Mouse (Mus musculus) neural tube, embryonic 14.5 days (tissue): ENCODE results near the gene Calr4. TPM values are rescaled to one million over a fixed set of nuclear protein-coding genes. Genes with fewer than 3 reads are reported as not detected.

Source experiments
- ATAC-seq: fragments of 200-750 bp; cut with Nextera tagmentation; 2 replicates; pipeline ENCODE4 v1.8.0; 2017; ENCODE audit warnings: low read depth, mild to moderate bottlenecking, moderate TSS enrichment, moderate library complexity
- H3K27ac ChIP-seq: fragments of 300-500 bp; sonication (generic); 2 replicates; pipeline ENCODE4 v1.5.1; 2014; ENCODE audit warnings: low read depth, mild to moderate bottlenecking, control low read depth, low read length, moderate library complexity, mixed read lengths
- H3K27me3 ChIP-seq: fragments of 300-500 bp; sonication (generic); 2 replicates; pipeline ENCODE4 v1.6.1; 2014; ENCODE audit warnings: low read length; ENCODE audit not compliant: control insufficient read depth, insufficient read depth
- H3K36me3 ChIP-seq: fragments of 300-500 bp; sonication (generic); 2 replicates; pipeline ENCODE4 v1.6.1; 2014; ENCODE audit warnings: low read length, mixed read lengths; ENCODE audit not compliant: control insufficient read depth, insufficient read depth
- H3K4me1 ChIP-seq: fragments of 300-500 bp; sonication (generic); 2 replicates; pipeline ENCODE4 v1.6.1; 2014; ENCODE audit warnings: low read length; ENCODE audit not compliant: control insufficient read depth, insufficient read depth
- H3K4me2 ChIP-seq: fragments of 300-500 bp; sonication (generic); 2 replicates; pipeline ENCODE4 v1.6.1; 2014; ENCODE audit warnings: mild to moderate bottlenecking, low read depth, low read length, control low read depth
- H3K4me3 ChIP-seq: fragments of 300-500 bp; sonication (generic); 2 replicates; pipeline ENCODE4 v1.5.1; 2014; ENCODE audit warnings: low read depth, low read length, control low read depth, mixed read lengths
- H3K9ac ChIP-seq: fragments of 300-500 bp; sonication (generic); replicated peaks from 2 replicates; pipeline ENCODE4 v1.6.1; 2014; ENCODE audit warnings: low read depth, mild to moderate bottlenecking, control low read depth, low read length, mixed read lengths
- H3K9me3 ChIP-seq: fragments of 300-500 bp; sonication (generic); 2 replicates; pipeline ENCODE4 v1.6.1; 2016; ENCODE audit warnings: low read length; ENCODE audit not compliant: control insufficient read depth
- WGBS: fragments of 180-500 bp; shearing (Covaris S2); extraction: QIAGEN DNeasy Blood & Tissue Kit; methylation state at CpG from one replicate; pipeline ENCODE4 v1.1.7; 2014; 5-methylcytosine and 5-hydroxymethylcytosine counted together
- polyA plus RNA-seq: library from polyadenylated mRNA; unstranded; fragments of >200 nt; fragmentation: Nextera tagmentation; extraction: Ambion mirVana; gene quantifications from 2 replicates; pipeline ENCODE4 v1.2.1, GENCODE M21; 2014

The Calr4 gene
- polyA plus RNA-seq, 1 experiment from 2014 or later = 1.6 TPM

DNA sequence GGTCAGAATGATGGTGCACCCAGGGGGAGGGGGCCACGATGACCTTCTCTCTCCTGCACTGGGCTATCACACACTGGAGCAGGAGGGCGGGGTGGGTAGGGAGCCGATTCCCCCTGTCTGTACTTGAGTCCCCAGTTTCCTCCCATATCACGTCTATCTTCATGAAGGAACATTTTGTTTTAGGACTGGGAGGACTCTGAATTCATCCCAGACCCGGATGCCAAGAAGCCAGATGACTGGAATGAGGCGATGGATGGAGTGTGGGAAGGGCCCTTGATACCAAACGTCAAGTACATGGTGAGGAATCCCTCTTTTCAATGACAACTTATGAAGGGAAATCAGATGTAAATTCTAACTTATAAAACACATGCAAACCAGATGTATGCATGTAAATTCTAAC is 10.2 kb downstream of the Calr4 start:
- no peaks in the 10 kb centered on the region for H3K36me3 ChIP-seq
- no peaks in the 10 kb centered on the region for H3K4me1 ChIP-seq
- 82% methylated on average over 7 of the region's 7 CpGs for WGBS
- H3K27ac ChIP-seq = no peak overlapping the region
- H3K27me3 ChIP-seq = no peaks in the 10 kb centered on the region
- no peak overlapping the region for H3K4me2 ChIP-seq
- H3K9ac ChIP-seq = no peak overlapping the region
- H3K4me3 ChIP-seq = no peak overlapping the region
- ATAC-seq = no peak
- H3K9me3 ChIP-seq = no peaks in the 10 kb centered on the region

DNA sequence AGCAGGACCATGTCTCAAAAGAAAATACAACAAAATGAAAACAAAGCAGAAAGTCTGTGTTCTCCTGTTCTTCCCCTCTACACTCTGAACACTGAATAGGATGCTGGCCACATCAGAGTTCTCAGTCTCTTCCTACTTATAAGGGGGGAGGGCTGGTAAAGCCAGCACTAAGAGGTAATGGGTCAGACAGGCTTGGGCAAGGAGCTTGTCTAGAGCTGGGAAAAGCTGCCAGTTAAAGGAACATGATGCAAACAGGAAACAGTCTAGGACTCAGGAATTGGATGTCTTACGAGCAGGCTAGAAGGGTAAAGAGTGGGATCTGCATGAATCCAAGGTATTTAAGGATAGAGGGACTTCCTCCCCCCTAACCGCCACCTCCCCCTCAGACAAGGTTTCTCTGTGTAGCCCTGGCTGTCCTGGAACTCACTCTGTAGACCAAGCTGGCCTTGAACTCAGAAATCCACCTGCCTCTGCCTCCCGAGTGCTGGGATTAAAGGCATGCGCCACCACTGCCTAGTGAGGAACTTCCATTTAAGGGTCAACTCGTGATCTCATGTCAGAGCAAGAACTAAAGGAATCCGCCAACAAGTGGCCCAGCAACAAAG is 10.8 kb downstream of the Calr4 start:
- whole genome bisulfite sequencing = 91% methylated on average over 6 of the region's 6 CpGs
- Histone ChIP-seq H3K9ac (no peak overlapping the region), H3K27ac (no peak overlapping the region), H3K4me2 (no peak overlapping the region), H3K4me3 (no peak overlapping the region), H3K36me3 (no peaks in the 10 kb centered on the region), H3K9me3 (no peaks in the 10 kb centered on the region), H3K4me1 (no peaks in the 10 kb centered on the region), H3K27me3 (no peaks in the 10 kb centered on the region)
- no peak for ATAC-seq

DNA sequence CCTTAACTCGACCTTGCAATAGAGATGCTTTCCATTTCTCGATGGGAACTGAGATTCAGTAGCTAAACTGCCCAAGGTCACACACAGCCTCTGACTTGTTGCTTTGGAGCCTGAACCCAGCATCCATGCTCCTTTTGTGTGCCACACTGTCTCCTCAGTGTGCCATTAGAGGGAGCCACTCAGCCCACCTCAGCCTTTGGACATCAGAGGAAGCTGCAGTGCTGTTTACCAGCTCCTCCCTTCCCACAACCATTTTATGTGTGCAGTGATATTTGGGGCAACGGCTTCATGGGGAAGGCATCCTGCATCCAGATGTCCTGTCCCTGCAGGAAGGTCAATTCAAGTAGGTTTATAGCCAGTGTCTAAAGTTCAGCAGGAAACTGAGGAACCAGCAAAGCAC is 17.3 kb downstream of the Calr4 start:
- WGBS = 46% methylated on average over 3 of the region's 3 CpGs
- H3K4me2 ChIP-seq = no peak overlapping the region
- H3K36me3 ChIP-seq = no peaks in the 10 kb centered on the region
- H3K4me3 ChIP-seq = no peak overlapping the region
- H3K4me1 ChIP-seq = no peaks in the 10 kb centered on the region
- H3K27me3 ChIP-seq = no peaks in the 10 kb centered on the region
- no peak overlapping the region for H3K9ac ChIP-seq
- ATAC-seq = no peak
- H3K27ac ChIP-seq = no peak overlapping the region
- H3K9me3 ChIP-seq = no peaks in the 10 kb centered on the region

DNA sequence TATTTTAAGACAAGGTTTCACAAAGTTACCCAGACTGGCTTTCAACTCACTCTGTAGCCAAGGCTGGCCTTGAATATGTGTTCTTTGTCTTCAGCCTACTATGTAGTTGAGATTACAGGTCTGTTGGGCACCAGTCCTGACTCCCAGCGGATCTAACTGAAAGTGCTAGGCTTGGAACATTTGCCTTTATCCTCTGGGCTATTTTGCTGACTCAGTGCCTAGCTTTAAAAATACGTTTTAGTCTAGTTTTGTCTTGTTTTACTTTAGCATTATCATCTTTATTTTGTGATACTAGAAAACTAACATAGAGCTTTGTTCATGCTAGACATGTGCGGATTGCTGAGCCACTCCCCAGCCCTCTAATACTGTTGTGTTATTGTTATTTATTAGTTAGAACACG is 17.9 kb downstream of the Calr4 start:
- WGBS = 87% methylated on average over 4 of the region's 4 CpGs
- Histone ChIP-seq H3K4me3 (no peak overlapping the region), H3K9ac (no peak overlapping the region), H3K27me3 (no peaks in the 10 kb centered on the region), H3K4me2 (no peak overlapping the region), H3K27ac (no peak overlapping the region), H3K9me3 (no peaks in the 10 kb centered on the region), H3K36me3 (no peaks in the 10 kb centered on the region), H3K4me1 (no peaks in the 10 kb centered on the region)
- no peak for ATAC-seq

DNA sequence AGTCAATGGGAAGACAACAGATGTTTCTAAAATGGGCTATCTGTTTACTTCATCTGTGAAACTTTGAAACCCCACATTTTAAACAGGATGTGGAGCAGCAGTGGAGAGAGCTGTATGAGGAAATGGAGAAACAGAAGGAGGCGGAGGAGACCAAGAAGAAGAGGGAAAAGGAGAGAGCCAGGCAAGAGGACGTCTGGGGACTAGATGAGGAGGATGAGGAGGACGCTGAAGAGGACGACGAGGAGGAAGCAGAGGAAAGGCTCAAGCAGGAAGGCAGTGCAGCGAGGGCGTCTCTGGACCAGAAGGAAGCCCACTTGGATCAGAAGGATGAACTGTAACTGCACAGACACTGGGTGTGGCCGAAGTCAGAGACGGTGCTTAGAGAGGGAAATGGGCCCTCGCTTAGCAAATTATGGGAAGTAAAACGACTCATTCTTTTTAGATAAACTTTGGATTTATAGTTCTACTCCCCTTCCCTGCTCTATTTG is 19.4 kb downstream of the Calr4 start:
- no peaks in the 10 kb centered on the region for H3K27me3 ChIP-seq
- WGBS = 80% methylated on average over 11 of the region's 11 CpGs

DNA sequence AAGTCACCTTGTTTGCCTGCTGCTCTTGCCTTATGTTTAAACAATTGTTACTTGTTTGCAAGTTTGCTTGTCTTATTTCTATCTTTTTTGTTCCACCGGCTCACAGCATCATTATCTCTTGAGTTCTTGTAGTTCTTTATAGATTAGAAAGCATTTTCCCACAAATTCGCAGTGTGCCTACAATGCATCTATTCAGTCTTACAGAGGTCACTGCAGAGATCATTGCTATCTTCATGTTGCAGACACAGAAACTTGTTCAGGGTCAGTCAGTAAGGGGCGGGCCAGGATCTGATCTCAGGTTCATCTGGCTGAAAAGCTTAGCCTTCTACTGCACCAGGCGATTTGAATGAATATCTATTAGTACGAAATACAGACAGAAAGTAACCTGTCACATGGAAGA is 20.2 kb downstream of the Calr4 start:
- H3K9me3 ChIP-seq = no peaks in the 10 kb centered on the region
- H3K4me2 ChIP-seq = no peak overlapping the region
- no peak overlapping the region for H3K27ac ChIP-seq
- no peaks in the 10 kb centered on the region for H3K36me3 ChIP-seq
- no peak overlapping the region for H3K9ac ChIP-seq
- ATAC-seq = no peak
- H3K27me3 ChIP-seq = no peaks in the 10 kb centered on the region
- no peaks in the 10 kb centered on the region for H3K4me1 ChIP-seq
- 86% methylated on average over 5 of the region's 5 CpGs for WGBS
- H3K4me3 ChIP-seq = no peak overlapping the region

More for the DNA sequence above, 19.4 kb downstream of the Calr4 start:
- Histone ChIP-seq H3K9me3 (no peaks in the 10 kb centered on the region), H3K4me1 (no peaks in the 10 kb centered on the region), H3K27ac (no peak overlapping the region), H3K4me2 (no peak overlapping the region), H3K36me3 (no peaks in the 10 kb centered on the region), H3K9ac (no peak overlapping the region), H3K4me3 (no peak overlapping the region)
- ATAC-seq = no peak

DNA sequence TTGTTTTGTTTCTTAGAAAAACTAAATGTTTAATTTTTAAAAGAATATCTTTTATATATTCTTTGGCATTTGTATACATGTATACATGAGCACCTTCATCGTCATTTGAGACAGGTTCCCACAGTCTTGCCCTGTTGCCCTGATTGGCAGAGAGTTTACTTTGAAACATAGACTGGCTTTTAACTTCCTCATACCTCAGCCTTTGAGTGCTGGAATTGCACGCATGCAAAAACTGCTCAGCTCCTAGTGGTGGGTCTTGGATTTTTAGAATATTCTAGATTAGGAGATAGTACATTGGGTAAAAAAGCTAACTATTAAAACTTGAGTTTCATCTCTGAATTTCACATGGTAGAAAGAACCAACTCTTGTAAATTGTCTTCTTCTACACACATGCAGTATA is 21.0 kb downstream of the Calr4 start:
- no peak overlapping the region for H3K27ac ChIP-seq
- H3K27me3 ChIP-seq = no peaks in the 10 kb centered on the region
- 85% methylated on average over 2 of the region's 2 CpGs for WGBS
- H3K4me2 ChIP-seq = no peak overlapping the region
- H3K36me3 ChIP-seq = no peaks in the 10 kb centered on the region
- ATAC-seq = no peak
- H3K4me1 ChIP-seq = no peaks in the 10 kb centered on the region
- no peak overlapping the region for H3K9ac ChIP-seq
- H3K9me3 ChIP-seq = no peaks in the 10 kb centered on the region
- no peak overlapping the region for H3K4me3 ChIP-seq

DNA sequence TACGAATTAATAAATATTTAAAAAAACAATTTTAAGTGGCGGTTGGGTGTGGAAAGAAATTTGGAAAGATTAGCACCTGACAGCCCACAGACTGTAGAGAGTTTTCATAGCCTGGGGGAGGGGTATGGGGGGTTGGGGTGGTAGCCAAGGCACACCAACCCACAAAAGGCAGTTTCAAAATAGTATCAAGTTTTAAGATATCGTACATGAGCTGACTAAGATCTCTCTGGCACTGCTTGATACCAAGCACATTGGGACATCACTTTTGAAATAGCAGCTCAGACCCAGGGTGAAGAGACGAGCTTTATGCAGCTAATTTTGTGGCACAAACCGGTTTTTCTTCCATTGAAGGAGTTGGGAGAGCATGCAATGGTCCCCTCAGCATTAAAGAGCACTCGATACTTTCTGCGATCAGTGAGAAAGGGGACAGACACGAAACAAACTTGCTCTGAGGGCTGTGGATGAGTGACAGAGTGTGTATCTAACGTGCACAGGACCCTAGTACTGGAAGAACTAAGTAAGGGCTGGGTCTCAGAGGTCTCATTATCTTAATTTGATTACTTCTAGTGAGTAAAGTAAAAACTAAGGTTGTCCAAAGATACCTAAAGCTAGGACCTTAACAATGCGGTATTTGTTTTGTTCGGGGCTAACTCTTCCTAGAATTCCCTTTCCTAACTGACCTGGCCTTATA is 21.6 kb downstream of the Calr4 start:
- Histone ChIP-seq H3K9ac (no peak overlapping the region), H3K27ac (no peak overlapping the region), H3K4me2 (no peak overlapping the region), H3K36me3 (no peaks in the 10 kb centered on the region), H3K4me1 (no peaks in the 10 kb centered on the region), H3K27me3 (no peaks in the 10 kb centered on the region), H3K4me3 (no peak overlapping the region), H3K9me3 (no peaks in the 10 kb centered on the region)
- no peak for ATAC-seq
- 91% methylated on average over 11 of the region's 11 CpGs for WGBS

DNA sequence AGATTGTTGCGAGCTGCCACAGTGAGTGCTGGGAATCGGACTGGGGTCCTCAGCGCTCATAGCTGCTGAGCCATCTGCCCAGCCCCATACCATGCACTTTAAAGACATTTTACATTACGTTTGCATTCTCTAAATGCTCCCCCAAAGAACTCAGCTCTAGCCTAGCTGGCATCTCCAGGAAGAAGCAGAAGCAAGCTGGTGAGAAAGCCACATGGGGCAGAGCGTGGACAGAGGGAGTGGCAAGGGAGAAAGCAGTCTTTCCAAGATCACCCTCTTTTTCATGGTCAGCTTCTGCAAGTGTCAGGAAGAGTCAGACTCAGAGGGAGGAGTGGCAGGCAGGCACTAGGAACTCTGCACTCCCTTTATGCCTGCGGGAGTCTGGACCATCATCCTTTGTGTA is 22.5 kb downstream of the Calr4 start:
- Histone ChIP-seq H3K9me3 (no peaks in the 10 kb centered on the region), H3K4me3 (no peak overlapping the region), H3K4me2 (no peak overlapping the region), H3K36me3 (no peaks in the 10 kb centered on the region), H3K4me1 (no peaks in the 10 kb centered on the region), H3K9ac (no peak overlapping the region), H3K27ac (no peak overlapping the region), H3K27me3 (no peaks in the 10 kb centered on the region)
- WGBS = 85% methylated on average over 6 of the region's 6 CpGs
- ATAC-seq = no peak
